Mouse (Mus musculus): Measurements from ENCODE around the gene Cdkl3.

The Cdkl3 gene

DNA sequence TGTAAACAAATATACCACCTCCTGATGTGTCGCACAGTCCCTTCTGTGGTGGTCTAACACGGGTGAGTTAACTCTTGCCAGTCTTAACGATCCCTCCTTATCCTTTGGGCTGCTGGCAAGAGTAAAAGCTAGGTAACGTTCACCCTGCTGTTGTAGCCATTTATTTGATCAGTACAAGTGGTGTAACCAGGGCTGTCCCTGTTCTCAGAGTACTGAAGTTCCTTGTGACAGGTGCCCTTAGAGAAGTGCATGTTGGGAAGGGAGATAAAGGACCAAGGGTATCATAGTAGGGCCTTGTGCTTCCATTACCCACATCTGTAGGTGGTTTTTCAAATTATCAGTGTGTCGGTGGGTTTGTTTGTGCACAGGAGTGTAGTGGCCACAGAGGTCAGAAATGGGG is 123.7 kb downstream of the Cdkl3 start:
- no peak for DNase-seq

DNA sequence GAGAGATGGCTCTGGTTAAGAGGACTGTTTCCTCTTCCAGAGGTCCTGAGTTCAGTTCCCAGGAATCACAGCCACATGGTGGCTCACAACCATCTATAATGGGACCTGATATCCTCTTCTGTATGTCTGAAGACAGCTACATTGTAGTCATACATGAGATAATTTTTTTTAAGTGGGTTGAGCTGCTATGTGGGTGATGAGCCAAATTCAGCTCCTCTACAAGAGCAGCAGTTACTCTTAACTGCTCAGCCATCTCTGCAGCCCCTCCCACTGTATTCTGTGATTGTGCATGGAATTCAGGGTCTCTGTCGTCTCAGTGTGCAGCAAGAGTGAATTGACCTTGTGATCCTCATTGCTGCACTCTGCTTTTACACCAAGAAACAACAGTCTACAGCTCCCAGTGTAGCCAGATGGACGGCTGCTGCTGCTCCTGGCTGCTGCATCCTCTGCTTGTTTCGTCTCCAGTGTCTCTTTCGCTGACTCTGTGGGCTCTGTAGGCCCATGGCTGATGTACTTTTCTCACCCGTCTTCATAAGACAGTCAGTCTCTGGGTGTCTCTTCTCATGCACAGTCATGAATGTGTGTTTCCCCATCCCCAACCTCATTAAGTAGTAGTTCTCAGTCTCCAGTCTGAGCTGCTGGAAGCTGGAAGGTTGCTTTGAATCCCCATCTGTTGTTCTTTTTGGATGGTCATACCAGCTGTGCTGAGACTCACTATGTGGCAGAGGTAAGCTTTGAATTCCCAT is 124.5 kb downstream of the Cdkl3 start:
- DNase-seq: peak; percentile 41

DNA sequence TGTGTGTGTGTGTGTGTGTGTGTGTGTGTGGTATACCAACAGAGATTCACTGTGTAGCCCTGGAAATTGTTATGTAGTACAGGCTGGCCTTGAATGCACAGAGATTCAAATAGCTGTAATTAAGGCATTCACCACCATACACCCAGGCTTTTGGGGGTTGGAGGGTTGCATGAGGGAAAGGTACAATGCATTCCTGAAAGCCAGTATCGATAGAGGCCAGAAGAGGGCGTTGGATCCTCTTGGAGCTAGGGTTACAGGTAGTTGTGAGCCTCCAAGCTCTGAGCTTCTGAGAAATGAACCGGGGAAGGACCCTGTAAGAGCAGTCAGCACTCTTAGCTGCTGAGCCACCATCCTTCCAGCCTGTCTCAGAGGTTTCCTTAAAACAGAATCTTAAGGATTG is 125.2 kb downstream of the Cdkl3 start:
- no peak for DNase-seq

DNA sequence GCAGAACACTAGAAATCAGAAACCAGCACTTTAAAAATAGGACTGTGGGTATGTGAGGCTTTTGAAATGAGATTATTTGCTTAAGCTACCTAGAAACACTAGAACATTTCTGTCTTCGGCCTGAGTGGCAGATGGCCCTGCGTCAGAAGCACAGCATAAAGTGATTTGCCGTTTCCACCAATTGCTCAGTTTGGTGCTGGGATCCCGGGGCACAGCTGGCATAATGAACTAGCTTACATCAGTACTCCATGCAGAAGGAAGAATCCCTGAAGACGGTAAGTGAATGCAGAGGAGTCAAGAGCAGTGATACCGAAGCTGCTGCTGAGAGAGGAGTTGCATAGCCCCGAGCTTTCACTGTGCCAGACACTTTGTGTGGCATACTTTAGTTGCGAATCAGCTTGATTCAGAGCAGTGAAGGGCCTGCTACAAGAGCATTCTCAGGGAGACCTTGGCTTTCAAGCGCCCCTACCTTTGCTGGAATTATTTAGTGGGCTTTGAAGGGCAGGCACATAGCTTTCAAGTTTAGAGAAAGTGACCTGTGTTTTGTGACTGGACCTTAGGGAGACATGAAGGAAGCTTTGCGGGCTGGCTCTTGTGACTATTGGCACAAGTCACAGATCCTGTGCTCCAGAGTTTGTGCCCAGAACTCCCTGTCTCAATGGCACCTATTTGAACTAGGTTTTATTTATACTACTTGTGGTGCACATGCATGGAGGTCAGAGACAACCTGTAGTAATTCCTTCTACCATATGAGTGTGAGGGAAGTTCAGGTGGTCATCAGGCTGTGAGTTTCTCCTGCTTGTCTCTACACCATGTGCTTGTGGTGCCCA is 125.8 kb downstream of the Cdkl3 start:
- peak; percentile 81 for DNase-seq

DNA sequence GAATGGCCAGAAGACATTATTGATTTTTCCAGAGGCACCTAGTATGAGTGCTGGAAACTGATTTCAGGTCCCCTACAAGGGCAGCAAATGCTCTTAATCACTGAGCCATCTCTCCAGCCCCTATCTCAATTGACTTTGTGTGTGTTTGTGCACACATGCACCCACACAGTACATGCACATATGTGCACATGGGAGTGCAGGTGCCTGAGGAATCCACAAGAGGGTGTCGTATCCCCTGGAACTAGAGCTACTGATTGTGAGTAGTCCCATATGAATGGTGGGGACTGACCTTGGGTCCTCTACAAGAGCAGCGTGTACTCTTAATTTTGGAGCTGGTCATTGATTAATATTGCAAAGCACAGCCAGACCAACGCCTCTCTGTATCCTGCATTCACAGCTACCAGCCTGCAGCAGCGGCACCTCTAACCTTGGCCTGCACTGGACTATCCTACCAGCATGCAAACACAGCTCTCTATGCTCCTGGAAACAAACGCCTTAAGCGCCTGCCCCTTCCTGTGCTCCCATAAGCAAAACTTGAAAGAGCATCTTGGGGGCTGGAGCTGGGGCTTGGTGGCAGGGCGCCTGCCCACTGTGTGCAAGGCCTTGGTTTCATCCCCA is 126.5 kb downstream of the Cdkl3 start:
- DNase-seq: no peak
